Mouse (Mus musculus): ENCODE data around the gene Psmd9. TPM values are rescaled to one million over a fixed set of nuclear protein-coding genes. Genes with fewer than 3 reads are reported as not detected.

Gene Psmd9
- total RNA-seq, 1 experiment from 2014 or later = 30.8 TPM

GRCm38 (mm10) chr5:123251834-123252233, 82.6 kb downstream of the Psmd9 start, which contains the start of gene Wdr66:
Gene Wdr66 (plus strand): TSS chr5:123252102.
- DNase-seq = peak; percentile 78

- no peak for DNase-seq
These were observed 87.9 kb downstream of the Psmd9 start for GRCm38 (mm10) chr5:123256841-123257755.

GRCm38 (mm10) chr5:123258990-123259389, 89.8 kb downstream of the Psmd9 start:
- peak; percentile 60 for DNase-seq

- no peak for DNase-seq
These were observed 91.5 kb downstream of the Psmd9 start for GRCm38 (mm10) chr5:123260698-123261097.

- no peak for DNase-seq
These were observed 97.7 kb downstream of the Psmd9 start for GRCm38 (mm10) chr5:123266909-123267308.

- DNase-seq = no peak
These were observed 99.6 kb downstream of the Psmd9 start for GRCm38 (mm10) chr5:123268477-123269474.

GRCm38 (mm10) chr5:123270917-123271316, 101.7 kb downstream of the Psmd9 start:
- DNase-seq = no peak

- DNase-seq = no peak
These were observed 103.7 kb downstream of the Psmd9 start for GRCm38 (mm10) chr5:123272927-123273326.

- DNase-seq = no peak
These were observed 107.6 kb downstream of the Psmd9 start for GRCm38 (mm10) chr5:123276636-123277341.

- DNase-seq = no peak
These were observed 108.1 kb downstream of the Psmd9 start for GRCm38 (mm10) chr5:123277342-123277701.

GRCm38 (mm10) chr5:123277704-123278103, 108.5 kb downstream of the Psmd9 start:
- no peak for DNase-seq

GRCm38 (mm10) chr5:123279248-123279647, 110.0 kb downstream of the Psmd9 start:
- DNase-seq = no peak

GRCm38 (mm10) chr5:123281336-123282136, 112.3 kb downstream of the Psmd9 start:
- DNase-seq = no peak

- DNase-seq = peak; percentile 22
These were observed 116.0 kb downstream of the Psmd9 start for GRCm38 (mm10) chr5:123285174-123285573.

GRCm38 (mm10) chr5:123288079-123288478, 118.9 kb downstream of the Psmd9 start:
- DNase-seq = no peak

GRCm38 (mm10) chr5:123294653-123295052, 125.4 kb downstream of the Psmd9 start:
- DNase-seq = no peak

- no peak for DNase-seq
These were observed 127.1 kb downstream of the Psmd9 start for GRCm38 (mm10) chr5:123296224-123296806.

- no peak for DNase-seq
These were observed 128.0 kb downstream of the Psmd9 start for GRCm38 (mm10) chr5:123296972-123297754.

GRCm38 (mm10) chr5:123297830-123298229, 128.6 kb downstream of the Psmd9 start:
- DNase-seq = no peak

- DNase-seq = no peak
These were observed 129.3 kb downstream of the Psmd9 start for GRCm38 (mm10) chr5:123298526-123298925.

All from adrenal gland, postnatal 25 days (tissue).